Mouse (Mus musculus) embryonic stem cell, embryonic (primary cell): Measurements from ENCODE around the gene Hs6st3.

Experiments
- CTCF ChIA-PET, 4 experiments: fragments of 300-600 bp in 2 of 4; fragments of 350-600 bp in 2 of 4; sonication (Branson Sonifier 250); formaldehyde crosslinking; loops; one replicate each; lab custom pipeline; 2022; ENCODE audit warnings: inconsistent platforms in 2 of 4; lab: Charles Lee
- POLR2A ChIA-PET, 4 experiments: fragments of 300-600 bp in 2 of 4; fragments of 350-600 bp in 2 of 4; sonication (Branson Sonifier 250); formaldehyde crosslinking; loops; one replicate each; lab custom pipeline; 2022; ENCODE audit warnings: antibody characterized with exemption in 4 of 4, inconsistent platforms in 1 of 4; lab: Charles Lee

Gene Hs6st3

DNA sequence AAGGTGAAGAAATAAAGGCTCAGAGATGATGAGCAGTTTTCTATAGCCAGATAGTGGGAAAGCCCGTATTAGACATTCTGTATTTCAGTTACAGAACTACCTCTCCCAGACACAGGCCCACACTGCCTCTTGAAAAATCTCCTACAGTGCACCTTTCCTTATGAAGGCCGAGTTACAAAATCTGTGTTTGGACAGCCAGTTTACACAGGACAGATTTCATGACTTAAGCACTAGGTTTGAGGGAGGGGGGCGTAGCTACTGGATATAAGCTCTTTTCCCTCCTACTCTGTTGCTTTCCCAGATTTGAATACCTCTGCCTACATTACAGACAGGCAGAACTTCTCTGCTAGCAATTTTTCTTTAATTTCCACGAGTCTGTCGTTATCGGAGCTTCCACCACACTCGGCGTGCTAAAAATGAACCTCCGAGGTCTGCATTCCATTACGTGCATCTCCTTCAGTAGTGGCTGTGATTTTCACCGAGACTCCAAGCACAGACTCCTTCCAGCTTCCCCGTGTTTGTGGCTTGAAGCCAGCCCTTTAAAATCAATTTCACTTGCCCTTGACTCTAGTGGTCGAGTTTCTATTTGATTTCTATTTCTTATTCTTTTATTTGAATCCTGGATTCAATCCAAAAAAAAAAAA, 770.0 kb downstream of the Hs6st3 start:
- ChIA-PET POLR2A (interaction anchor here in 1 of 4 experiments (0.7 kb wide), 1 partner anchor 764 kb away, joined by 3 read pairs; no protein-coding TSS in a partner anchor), CTCF (interaction anchor here in 1 of 4 experiments (0.6 kb wide), 1 partner anchor 13 kb away, joined by 4 read pairs; no protein-coding TSS in a partner anchor)

- ChIA-PET CTCF (no interaction called here), POLR2A (no interaction called here)
These were observed 776.4 kb downstream of the Hs6st3 start for GRCm38 (mm10) chr14:119914508-119914907.

- POLR2A ChIA-PET = no interaction called here
These were observed 780.3 kb downstream of the Hs6st3 start for GRCm38 (mm10) chr14:119918281-119919034.

GRCm38 (mm10) chr14:119919177-119919576, 781.0 kb downstream of the Hs6st3 start:
- CTCF ChIA-PET = no interaction called here
- POLR2A ChIA-PET = no interaction called here

More at GRCm38 (mm10) chr14:119918281-119919034, 780.3 kb downstream of the Hs6st3 start:
- CTCF ChIA-PET = no interaction called here
